Mouse (Mus musculus) stomach, embryonic 14.5 days (tissue): ENCODE data around the gene Ascc3. TPM values are rescaled to one million over a fixed set of nuclear protein-coding genes. Genes with fewer than 3 reads are reported as not detected.

ENCODE experiments used
- ATAC-seq: fragments of 200-750 bp; cut with Nextera tagmentation; 2 replicates; pipeline ENCODE4 v1.8.0; 2017; ENCODE audit warnings: low read depth, moderate TSS enrichment; ENCODE audit not compliant: insufficient number of reproducible peaks, insufficient read depth, low FRiP score
- H3K27ac ChIP-seq: fragments of 300-500 bp; sonication (generic); 2 replicates; pipeline ENCODE4 v1.5.1; 2014; ENCODE audit warnings: mild to moderate bottlenecking, low read length, moderate library complexity, mixed read lengths
- H3K27me3 ChIP-seq: fragments of 300-500 bp; sonication (generic); 2 replicates; pipeline ENCODE4 v1.6.1; 2014; ENCODE audit warnings: low read length, control low read depth, mixed read lengths; ENCODE audit not compliant: control insufficient read depth, insufficient read depth
- H3K36me3 ChIP-seq: fragments of 300-500 bp; sonication (generic); 2 replicates; pipeline ENCODE4 v1.6.1; 2014; ENCODE audit warnings: mild to moderate bottlenecking, control low read depth, low read length, moderate library complexity, mixed read lengths; ENCODE audit not compliant: control insufficient read depth, insufficient read depth
- H3K4me1 ChIP-seq: fragments of 300-500 bp; sonication (generic); 2 replicates; pipeline ENCODE4 v1.6.1; 2014; ENCODE audit warnings: low read length, control low read depth, mixed read lengths; ENCODE audit not compliant: control insufficient read depth, insufficient read depth
- H3K4me2 ChIP-seq: fragments of 300-500 bp; sonication (generic); replicated peaks from 2 replicates; pipeline ENCODE4 v1.6.1; 2014; ENCODE audit warnings: low read depth, low read length, control low read depth
- H3K4me3 ChIP-seq: fragments of 300-500 bp; sonication (generic); 2 replicates; pipeline ENCODE4 v1.5.1; 2014; ENCODE audit warnings: low read depth, low read length, control low read depth
- H3K9ac ChIP-seq: fragments of 300-500 bp; sonication (generic); replicated peaks from 2 replicates; pipeline ENCODE4 v1.6.1; 2014; ENCODE audit warnings: low read depth, mild to moderate bottlenecking, control low read depth, low read length, moderate library complexity, mixed read lengths
- H3K9me3 ChIP-seq: fragments of 300-500 bp; sonication (generic); 2 replicates; pipeline ENCODE4 v1.6.1; 2016; ENCODE audit warnings: low read depth, low read length, control low read depth; ENCODE audit not compliant: control insufficient read depth
- WGBS: fragments of 180-500 bp; shearing (Covaris S2); extraction: QIAGEN DNeasy Blood & Tissue Kit; methylation state at CpG from one replicate; pipeline ENCODE4 v1.1.7; 2014; 5-methylcytosine and 5-hydroxymethylcytosine counted together
- polyA plus RNA-seq: library from polyadenylated mRNA; unstranded; fragments of >200 nt; fragmentation: Nextera tagmentation; extraction: Ambion mirVana; gene quantifications from 2 replicates; pipeline ENCODE4 v1.2.1, GENCODE M21; 2014

Ascc3 gene
- polyA plus RNA-seq, 1 experiment from 2014 or later = 39.1 TPM

DNA sequence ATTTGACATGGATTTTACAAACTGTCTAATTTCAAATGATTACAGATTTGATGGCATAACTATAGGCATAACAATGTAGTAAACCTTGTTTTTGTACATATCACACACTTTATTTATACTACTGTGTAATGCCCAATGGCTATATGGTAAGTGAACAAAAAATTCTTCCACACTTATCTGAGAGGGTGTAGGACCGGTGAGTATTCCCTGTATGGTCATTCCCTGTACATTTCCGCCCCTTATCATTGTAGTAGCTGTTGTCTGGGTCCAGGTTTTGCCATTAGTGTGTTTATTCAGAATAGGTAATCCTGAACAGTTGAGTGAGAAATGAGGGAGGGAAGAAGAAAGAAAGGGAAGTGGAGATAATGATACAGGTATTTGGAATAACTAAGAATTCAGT is 306.2 kb downstream of the Ascc3 start:
- no peaks in the 10 kb centered on the region for H3K9me3 ChIP-seq
- no peak overlapping the region for H3K4me2 ChIP-seq
- no peak for ATAC-seq
- peaks cover 25% of the 10 kb centered on the region for H3K27me3 ChIP-seq
- H3K4me1 ChIP-seq = peaks cover 4% of the 10 kb centered on the region; the same call in 1 of the 2 replicates
- H3K4me3 ChIP-seq = no peak overlapping the region
- H3K9ac ChIP-seq = no peak overlapping the region
- no peak overlapping the region for H3K27ac ChIP-seq
- H3K36me3 ChIP-seq = no peaks in the 10 kb centered on the region
- WGBS = 24% methylated on average over 2 of the region's 2 CpGs

DNA sequence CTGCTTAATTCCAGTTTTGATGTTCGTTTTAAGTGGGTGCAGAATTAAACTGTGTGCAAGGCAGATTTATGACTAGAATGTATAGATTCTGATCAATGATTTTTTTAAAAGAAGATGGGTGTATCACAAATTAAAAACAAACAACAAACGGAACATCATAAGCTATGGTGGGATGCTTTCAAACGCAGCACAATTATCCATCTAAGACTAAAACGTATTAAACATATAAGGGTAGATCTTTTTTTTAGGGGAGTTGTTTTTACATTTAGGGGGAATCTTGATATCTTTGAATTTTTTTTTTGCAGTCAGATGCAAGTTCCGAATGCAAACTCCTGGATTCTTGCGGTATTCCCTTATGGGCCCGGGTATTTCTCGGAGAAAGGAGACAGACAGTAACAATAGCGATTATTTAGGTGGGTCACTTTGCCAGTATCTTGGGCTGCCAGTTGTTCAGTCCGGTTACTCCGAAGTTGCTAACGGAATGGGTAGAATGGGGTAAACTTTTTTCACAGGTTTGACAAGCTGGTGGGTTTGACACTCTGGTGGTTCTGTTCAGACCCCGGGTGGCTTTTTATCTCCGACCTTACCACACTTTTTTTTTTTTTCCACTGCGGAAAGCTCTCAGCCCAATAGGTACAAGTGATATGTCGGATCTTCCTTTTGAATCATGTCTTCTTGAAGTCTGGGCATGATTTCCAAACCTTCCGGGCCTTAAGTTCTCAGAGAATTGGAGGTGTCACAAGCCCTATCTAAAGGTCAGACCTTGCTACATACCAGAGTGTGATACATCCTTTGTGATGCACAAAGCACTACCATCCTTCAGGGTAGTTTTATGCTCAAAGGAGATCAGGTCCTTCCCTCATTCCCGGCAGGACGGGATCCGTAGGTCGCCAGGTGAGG is 307.6 kb downstream of the Ascc3 start:
- Histone ChIP-seq H3K9me3 (no peaks in the 10 kb centered on the region), H3K4me3 (no peak overlapping the region), H3K36me3 (no peaks in the 10 kb centered on the region), H3K4me1 (no peaks in the 10 kb centered on the region; the same call in 1 of the 2 replicates), H3K27me3 (peaks cover 29% of the 10 kb centered on the region), H3K4me2 (peak overlapping the region; percentile 22), H3K27ac (no peak overlapping the region), H3K9ac (no peak overlapping the region)
- 6% methylated on average over 21 of the region's 21 CpGs for WGBS
- ATAC-seq = no peak
